Mouse (Mus musculus) embryonic facial prominence, embryonic 12.5 days (tissue): ENCODE data around the gene Aqp2. TPM values are rescaled to one million over a fixed set of nuclear protein-coding genes. Genes with fewer than 3 reads are reported as not detected.

Experiments
- ATAC-seq: fragments of 200-750 bp; cut with Nextera tagmentation; 2 replicates; pipeline ENCODE4 v1.8.0; 2017; ENCODE audit not compliant: insufficient number of reproducible peaks, insufficient read depth, low FRiP score, low TSS enrichment
- H3K27ac ChIP-seq: fragments of 300-500 bp; sonication (generic); 2 replicates; pipeline ENCODE4 v1.5.1; 2016; ENCODE audit warnings: mild to moderate bottlenecking
- H3K27me3 ChIP-seq: fragments of 300-500 bp; sonication (generic); 2 replicates; pipeline ENCODE4 v1.6.1; 2016; ENCODE audit warnings: mild to moderate bottlenecking, moderate library complexity
- H3K36me3 ChIP-seq: fragments of 300-500 bp; sonication (generic); 2 replicates; pipeline ENCODE4 v1.6.1; 2016; ENCODE audit warnings: mild to moderate bottlenecking
- H3K4me1 ChIP-seq: fragments of 300-500 bp; sonication (generic); 2 replicates; pipeline ENCODE4 v1.6.1; 2016
- H3K4me2 ChIP-seq: fragments of 300-500 bp; sonication (generic); replicated peaks from 2 replicates; pipeline ENCODE4 v1.6.1; 2016; ENCODE audit warnings: mild to moderate bottlenecking, moderate library complexity
- H3K4me3 ChIP-seq: fragments of 300-500 bp; sonication (generic); 2 replicates; pipeline ENCODE4 v1.5.1; 2016; ENCODE audit warnings: mild to moderate bottlenecking
- H3K9ac ChIP-seq: fragments of 300-500 bp; sonication (generic); 2 replicates; pipeline ENCODE4 v1.6.1; 2016; ENCODE audit warnings: mild to moderate bottlenecking, moderate library complexity
- H3K9me3 ChIP-seq: fragments of 300-500 bp; sonication (generic); 2 replicates; pipeline ENCODE4 v1.6.1; 2016; ENCODE audit warnings: mild to moderate bottlenecking, moderate library complexity
- WGBS: fragments of 180-500 bp; shearing (Covaris S2); methylation state at CpG from one replicate; pipeline ENCODE4 v1.1.7; 2016; 5-methylcytosine and 5-hydroxymethylcytosine counted together
- polyA plus RNA-seq: library from polyadenylated mRNA; unstranded; fragments of >200 nt; fragmentation: Nextera tagmentation; extraction: Ambion mirVana; gene quantifications from 2 replicates; pipeline ENCODE4 v1.2.1, GENCODE M21; 2016

The Aqp2 gene
- polyA plus RNA-seq, 1 experiment from 2014 or later, result not detected

DNA sequence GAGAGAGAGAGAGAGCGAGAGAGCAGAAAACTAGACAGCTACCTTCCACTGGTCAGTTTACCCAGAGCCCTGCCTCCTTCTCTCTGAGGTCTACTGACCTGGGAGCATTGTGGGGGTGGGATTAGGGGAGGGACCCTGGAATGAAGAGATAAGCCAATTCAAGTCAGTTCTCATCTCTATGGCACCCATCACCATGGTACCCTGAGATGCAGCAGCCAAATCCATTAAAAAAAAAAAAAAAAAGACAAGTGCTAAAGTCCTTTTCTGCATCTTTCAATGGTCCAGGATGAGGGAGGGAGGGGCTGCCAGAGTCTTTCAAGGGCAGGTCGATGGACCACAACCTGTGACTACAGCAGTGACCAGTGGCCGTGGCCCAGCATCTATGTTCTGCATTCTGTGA is 26.7 kb downstream of the Aqp2 start:
- 73% methylated on average over 2 of the region's 3 CpGs for WGBS
- H3K4me1 ChIP-seq, result peaks cover 36% of the 10 kb centered on the region
- H3K36me3 ChIP-seq, result no peaks in the 10 kb centered on the region
- H3K27ac ChIP-seq, result no peak overlapping the region
- no peak overlapping the region for H3K4me3 ChIP-seq
- no peaks in the 10 kb centered on the region for H3K9me3 ChIP-seq
- H3K4me2 ChIP-seq, result no peak overlapping the region
- peaks cover 60% of the 10 kb centered on the region for H3K27me3 ChIP-seq
- no peak overlapping the region for H3K9ac ChIP-seq
- no peak for ATAC-seq

DNA sequence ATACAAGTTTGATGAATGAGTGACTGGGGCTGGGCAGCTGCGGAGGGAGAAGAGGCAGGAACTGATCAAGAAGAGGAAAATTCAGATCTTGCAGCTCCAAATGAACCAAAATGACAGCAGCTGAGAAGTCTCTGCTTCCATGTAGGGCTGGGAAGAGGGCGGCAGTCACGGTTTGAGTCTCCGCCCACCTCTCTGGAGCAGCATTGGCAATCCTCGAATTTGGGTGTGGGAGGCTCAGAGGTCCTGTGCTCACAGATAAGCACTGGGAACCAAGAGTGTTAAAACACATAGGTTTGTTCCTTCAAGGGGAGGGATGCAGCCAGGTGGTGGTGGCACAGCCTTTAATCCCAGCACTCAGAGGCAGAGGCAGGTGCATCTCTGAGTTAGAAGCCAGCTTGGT is 27.7 kb downstream of the Aqp2 start:
- Histone ChIP-seq H3K9me3 (no peaks in the 10 kb centered on the region), H3K27ac (no peak overlapping the region), H3K9ac (no peak overlapping the region), H3K4me2 (no peak overlapping the region), H3K4me1 (peaks cover 41% of the 10 kb centered on the region), H3K27me3 (peaks cover 53% of the 10 kb centered on the region), H3K4me3 (no peak overlapping the region), H3K36me3 (no peaks in the 10 kb centered on the region)
- 31% methylated on average over 5 of the region's 5 CpGs for whole genome bisulfite sequencing
- no peak for ATAC-seq

DNA sequence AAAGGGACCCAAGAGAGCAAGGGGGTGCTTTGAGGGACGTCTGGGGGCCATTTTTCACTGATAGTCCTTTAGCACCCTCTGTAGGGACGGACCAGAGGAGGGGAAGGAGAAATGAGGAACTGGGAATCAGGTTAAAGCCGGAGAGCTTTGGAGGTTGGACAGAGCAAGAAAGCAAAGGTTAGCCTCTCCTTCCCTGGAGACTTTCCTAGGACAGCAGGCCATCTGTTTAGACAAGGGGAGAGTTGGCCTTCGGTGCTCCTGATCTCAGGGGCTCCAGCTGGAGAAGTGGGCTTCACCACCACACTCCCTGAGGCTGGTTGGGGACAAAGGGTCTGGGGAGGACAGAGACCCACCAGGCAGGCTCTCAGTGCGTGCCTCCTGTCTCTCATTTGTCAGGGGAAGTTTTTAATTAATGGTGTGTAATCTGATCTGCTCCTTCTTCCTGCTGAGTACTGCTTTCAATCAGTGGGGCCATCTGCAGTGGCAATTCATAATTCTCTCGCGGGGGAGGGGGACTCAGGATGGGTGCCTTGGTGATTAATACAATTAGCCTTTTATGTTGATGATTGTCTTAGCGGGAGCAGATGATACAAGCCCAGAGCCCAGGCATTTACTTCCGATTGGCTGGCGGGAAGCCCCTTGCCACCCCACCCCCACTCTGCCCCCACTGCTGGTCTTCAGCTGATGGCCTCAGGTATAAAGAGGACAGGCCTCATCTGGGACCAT is 28.7 kb downstream of the Aqp2 start:
- Histone ChIP-seq H3K4me1 (peaks cover 38% of the 10 kb centered on the region), H3K9ac (no peak overlapping the region), H3K27ac (no peak overlapping the region), H3K27me3 (peaks cover 58% of the 10 kb centered on the region), H3K4me3 (no peak overlapping the region), H3K36me3 (no peaks in the 10 kb centered on the region), H3K9me3 (0 out of 2 replicates have a peak, but pooled peaks cover 2% of the 10 kb centered on the region), H3K4me2 (peak overlapping the region; percentile 1; the same call in 1 of the 2 replicates)
- WGBS, result 8% methylated on average over 10 of the region's 10 CpGs
- no peak for ATAC-seq

DNA sequence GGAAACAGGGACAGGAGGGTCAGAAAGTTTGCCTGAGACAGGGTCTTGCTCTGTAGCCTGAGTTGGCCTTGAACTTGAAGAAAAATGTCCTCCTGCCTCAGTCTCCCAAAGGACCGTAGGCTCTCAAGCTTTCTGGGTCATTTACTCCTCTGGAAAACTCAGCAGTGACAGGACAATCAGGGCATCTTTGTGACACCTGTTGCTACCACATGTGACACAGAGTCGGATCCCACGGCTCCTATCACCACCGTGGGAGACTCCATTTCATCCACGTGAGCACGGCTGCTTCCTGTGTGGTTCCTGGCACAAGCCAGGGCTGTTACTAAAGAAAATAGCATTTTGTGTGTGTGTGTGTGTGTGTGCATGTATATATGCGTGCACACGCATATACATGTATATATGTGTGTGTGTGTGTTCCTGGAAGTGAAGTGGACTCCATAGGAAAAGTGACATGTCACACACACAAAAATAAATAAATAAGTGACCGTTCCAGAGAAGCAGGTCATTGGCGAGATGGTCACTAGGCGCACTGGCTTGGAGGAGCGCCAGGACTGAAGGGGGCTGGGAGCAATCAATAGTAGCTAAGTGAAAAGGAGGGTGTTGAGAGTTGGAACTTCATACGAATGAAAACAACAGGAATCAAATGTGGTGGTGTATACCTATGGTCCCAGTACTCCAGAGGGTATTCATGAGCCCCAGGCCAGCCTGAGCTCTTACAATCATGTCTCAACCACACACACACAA is 29.7 kb downstream of the Aqp2 start:
- WGBS, result 72% methylated on average over 13 of the region's 13 CpGs
- no peak overlapping the region for H3K27ac ChIP-seq
- H3K36me3 ChIP-seq, result no peaks in the 10 kb centered on the region
- peaks cover 53% of the 10 kb centered on the region for H3K27me3 ChIP-seq
- 0 out of 2 replicates have a peak, but pooled peaks cover 3% of the 10 kb centered on the region for H3K9me3 ChIP-seq
- no peak overlapping the region for H3K9ac ChIP-seq
- H3K4me2 ChIP-seq, result no peak overlapping the region
- ATAC-seq, result no peak
- no peak overlapping the region for H3K4me3 ChIP-seq
- peaks cover 38% of the 10 kb centered on the region for H3K4me1 ChIP-seq

DNA sequence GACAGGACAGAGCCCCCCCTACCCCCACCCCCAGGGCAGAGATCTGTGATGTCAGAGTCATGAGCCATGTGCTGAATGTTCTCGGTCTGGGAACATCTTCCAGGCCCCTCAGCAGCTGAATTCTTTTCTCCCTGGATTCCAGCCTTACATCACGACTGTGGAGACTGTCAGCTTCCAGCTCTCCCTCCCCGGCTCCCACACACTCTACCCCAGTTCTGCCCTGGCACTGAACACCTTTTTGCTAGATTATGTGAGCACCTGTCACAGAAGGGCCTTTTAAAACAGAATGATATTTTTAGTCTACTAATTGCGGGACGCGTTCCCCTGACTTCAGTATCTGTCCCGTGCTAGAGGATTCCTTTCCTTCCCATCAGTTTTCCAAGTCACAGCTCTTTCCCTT is 32.7 kb downstream of the Aqp2 start:
- 64% methylated on average over 7 of the region's 7 CpGs for WGBS
- H3K9me3 ChIP-seq, result 0 out of 2 replicates have a peak, but pooled peaks cover 3% of the 10 kb centered on the region
- H3K27me3 ChIP-seq, result peaks cover 39% of the 10 kb centered on the region
- H3K4me3 ChIP-seq, result no peak overlapping the region
- no peaks in the 10 kb centered on the region for H3K36me3 ChIP-seq
- no peak for ATAC-seq
- peaks cover 49% of the 10 kb centered on the region for H3K4me1 ChIP-seq
- H3K27ac ChIP-seq, result no peak overlapping the region
- no peak overlapping the region for H3K9ac ChIP-seq
- H3K4me2 ChIP-seq, result no peak overlapping the region

DNA sequence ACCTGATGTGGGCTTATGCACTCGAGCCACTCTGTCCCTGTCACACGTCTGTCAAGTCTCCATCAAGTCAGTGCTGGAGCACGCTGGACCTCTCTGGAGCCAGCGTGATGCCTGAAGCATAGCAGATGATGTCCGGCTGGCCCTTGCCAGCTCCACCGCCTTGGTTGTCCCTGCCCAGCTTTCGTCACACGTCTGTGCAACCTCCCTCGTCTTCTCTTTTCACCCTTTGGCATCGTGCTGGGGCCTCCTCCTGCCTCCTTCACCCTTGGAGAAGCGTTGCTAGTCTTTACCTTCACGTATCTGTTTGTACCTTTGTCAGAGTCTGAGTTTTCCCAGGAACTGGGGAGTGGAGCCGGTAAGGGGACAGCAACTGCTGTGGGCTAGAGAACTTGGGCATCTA is 35.4 kb downstream of the Aqp2 start:
- Histone ChIP-seq H3K4me1 (peaks cover 23% of the 10 kb centered on the region), H3K27me3 (peaks cover 27% of the 10 kb centered on the region), H3K9ac (no peak overlapping the region), H3K4me2 (no peak overlapping the region), H3K9me3 (0 out of 2 replicates have a peak, but pooled peaks cover 3% of the 10 kb centered on the region), H3K27ac (no peak overlapping the region), H3K36me3 (no peaks in the 10 kb centered on the region), H3K4me3 (no peak overlapping the region)
- no peak for ATAC-seq
- WGBS, result 76% methylated on average over 13 of the region's 13 CpGs

DNA sequence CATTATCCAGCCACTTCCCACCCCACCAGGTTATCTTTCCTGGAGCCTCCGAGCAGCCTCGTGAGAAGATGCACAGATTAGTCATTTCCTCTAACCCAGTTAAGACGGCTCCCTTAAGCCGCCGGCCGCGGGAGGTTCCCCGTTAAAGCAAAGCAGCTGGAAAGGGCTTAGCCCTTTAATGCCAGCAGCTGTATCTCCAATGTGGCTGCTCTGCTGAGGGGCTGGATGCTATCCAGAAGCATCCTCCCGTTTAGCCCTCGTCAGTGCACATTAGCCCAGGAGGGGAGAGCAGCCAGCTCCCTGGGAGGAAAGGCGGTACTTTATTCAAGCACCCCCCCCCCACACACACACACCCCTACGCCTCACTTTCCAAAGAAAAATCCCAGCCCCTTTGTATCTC is 35.9 kb downstream of the Aqp2 start:
- Histone ChIP-seq H3K27me3 (peaks cover 26% of the 10 kb centered on the region), H3K9ac (no peak overlapping the region), H3K36me3 (peaks cover 5% of the 10 kb centered on the region; the same call in 1 of the 2 replicates), H3K27ac (no peak overlapping the region), H3K4me2 (0 out of 2 replicates have a peak overlapping the region, but pooled peaks have one; percentile 3), H3K4me3 (no peak overlapping the region), H3K9me3 (0 out of 2 replicates have a peak, but pooled peaks cover 3% of the 10 kb centered on the region), H3K4me1 (peaks cover 21% of the 10 kb centered on the region)
- ATAC-seq, result no peak
- 5% methylated on average over 12 of the region's 12 CpGs for WGBS

DNA sequence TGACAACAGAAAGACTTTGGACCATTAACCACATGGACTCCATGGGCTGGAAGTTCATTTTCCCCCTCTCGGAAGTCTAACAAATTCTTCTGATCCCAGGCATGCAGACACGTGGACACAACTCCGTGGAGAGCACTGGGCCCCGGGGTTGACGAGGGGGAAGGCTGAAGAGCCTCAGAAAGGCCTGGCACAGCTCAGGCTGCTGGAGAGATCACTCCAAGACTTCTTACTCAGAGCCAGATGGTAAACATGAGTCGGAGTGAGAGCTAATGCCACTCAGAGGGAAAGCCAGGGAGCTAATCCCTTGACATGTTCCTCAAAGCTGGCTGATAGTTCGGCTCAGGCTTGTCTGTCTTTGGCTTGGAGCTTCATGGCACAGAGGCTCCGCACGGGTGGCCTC is 36.4 kb downstream of the Aqp2 start:
- WGBS, result 39% methylated on average over 9 of the region's 9 CpGs
- 0 out of 2 replicates have a peak, but pooled peaks cover 3% of the 10 kb centered on the region for H3K9me3 ChIP-seq
- H3K4me2 ChIP-seq, result no peak overlapping the region
- H3K9ac ChIP-seq, result no peak overlapping the region
- peaks cover 21% of the 10 kb centered on the region for H3K4me1 ChIP-seq
- peaks cover 23% of the 10 kb centered on the region for H3K27me3 ChIP-seq
- H3K36me3 ChIP-seq, result peaks cover 7% of the 10 kb centered on the region; the same call in 1 of the 2 replicates
- no peak for ATAC-seq
- H3K4me3 ChIP-seq, result no peak overlapping the region
- H3K27ac ChIP-seq, result no peak overlapping the region

DNA sequence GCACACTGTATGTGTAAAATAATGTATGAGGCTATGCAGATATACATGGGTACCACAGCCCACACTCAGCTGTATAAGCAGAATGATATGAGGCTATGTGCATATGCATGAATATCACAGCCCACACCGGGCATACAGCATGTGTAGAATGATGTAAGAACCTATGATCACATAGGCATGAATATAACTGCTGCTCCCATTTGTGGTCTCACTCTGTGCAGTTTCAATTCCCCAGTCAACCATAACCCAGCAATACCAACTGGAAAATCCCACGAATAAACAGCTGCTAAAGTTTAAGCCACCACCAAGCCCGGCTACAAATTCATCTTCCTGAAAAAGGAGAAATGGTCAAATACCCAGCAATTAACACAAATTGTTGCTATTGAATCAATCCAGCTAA is 39.7 kb downstream of the Aqp2 start:
- no peak overlapping the region for H3K9ac ChIP-seq
- no peaks in the 10 kb centered on the region for H3K9me3 ChIP-seq
- peaks cover 15% of the 10 kb centered on the region for H3K4me1 ChIP-seq
- no peak for ATAC-seq
- H3K36me3 ChIP-seq, result peaks cover 37% of the 10 kb centered on the region
- H3K27ac ChIP-seq, result no peak overlapping the region
- H3K27me3 ChIP-seq, result peaks cover 9% of the 10 kb centered on the region
- WGBS, result 87% methylated on average over 3 of the region's 3 CpGs
- H3K4me3 ChIP-seq, result no peak overlapping the region
- H3K4me2 ChIP-seq, result no peak overlapping the region

DNA sequence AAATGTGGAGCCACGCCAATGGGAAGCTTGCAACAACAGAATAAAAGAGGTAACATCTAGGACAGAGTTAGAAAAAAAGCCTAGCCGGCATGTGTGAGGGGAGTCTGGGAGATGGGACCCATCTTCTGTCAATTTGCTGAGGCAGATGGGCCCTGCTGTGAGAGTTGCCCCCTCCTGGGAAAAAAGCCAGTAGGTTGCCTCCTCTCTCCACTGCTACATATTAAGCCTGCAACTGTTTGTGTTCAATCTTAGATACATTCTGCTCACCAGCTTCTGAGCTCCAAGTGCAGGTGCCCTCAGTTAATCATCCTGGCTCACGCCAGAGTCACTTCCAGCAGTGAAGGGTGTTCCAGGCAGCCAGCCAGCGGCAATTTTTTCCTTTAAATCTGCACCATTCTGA is 41.0 kb downstream of the Aqp2 start:
- no peak overlapping the region for H3K4me2 ChIP-seq
- H3K9ac ChIP-seq, result no peak overlapping the region
- WGBS, result 88% methylated on average over 4 of the region's 4 CpGs
- no peak overlapping the region for H3K27ac ChIP-seq
- ATAC-seq, result no peak
- peaks cover 9% of the 10 kb centered on the region for H3K4me1 ChIP-seq
- H3K36me3 ChIP-seq, result peaks cover 47% of the 10 kb centered on the region
- H3K9me3 ChIP-seq, result no peaks in the 10 kb centered on the region
- H3K27me3 ChIP-seq, result no peaks in the 10 kb centered on the region
- no peak overlapping the region for H3K4me3 ChIP-seq

DNA sequence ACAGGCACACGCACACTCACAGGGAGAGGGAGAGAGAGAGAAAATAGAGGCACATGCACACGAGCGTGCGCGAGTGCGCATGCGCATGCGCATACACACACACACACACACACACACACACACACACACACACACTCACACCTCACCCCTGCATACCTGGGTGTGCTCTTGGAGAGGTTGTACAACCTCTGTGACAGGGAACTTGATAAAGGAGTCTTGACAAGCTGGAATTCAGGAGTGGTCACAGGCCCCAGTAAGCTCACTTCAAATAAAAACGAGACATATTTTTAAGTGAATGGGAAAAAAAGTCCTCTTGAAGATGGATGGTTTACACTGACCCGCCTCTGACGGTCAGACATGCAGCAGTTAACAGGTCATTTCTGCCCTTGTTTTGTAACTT is 43.2 kb downstream of the Aqp2 start:
- H3K9ac ChIP-seq, result no peak overlapping the region
- ATAC-seq, result no peak
- no peak overlapping the region for H3K4me3 ChIP-seq
- no peak overlapping the region for H3K4me2 ChIP-seq
- no peaks in the 10 kb centered on the region for H3K27me3 ChIP-seq
- 93% methylated on average over 11 of the region's 11 CpGs for WGBS
- H3K27ac ChIP-seq, result no peak overlapping the region
- H3K9me3 ChIP-seq, result no peaks in the 10 kb centered on the region
- no peaks in the 10 kb centered on the region for H3K4me1 ChIP-seq
- H3K36me3 ChIP-seq, result peaks cover 68% of the 10 kb centered on the region

DNA sequence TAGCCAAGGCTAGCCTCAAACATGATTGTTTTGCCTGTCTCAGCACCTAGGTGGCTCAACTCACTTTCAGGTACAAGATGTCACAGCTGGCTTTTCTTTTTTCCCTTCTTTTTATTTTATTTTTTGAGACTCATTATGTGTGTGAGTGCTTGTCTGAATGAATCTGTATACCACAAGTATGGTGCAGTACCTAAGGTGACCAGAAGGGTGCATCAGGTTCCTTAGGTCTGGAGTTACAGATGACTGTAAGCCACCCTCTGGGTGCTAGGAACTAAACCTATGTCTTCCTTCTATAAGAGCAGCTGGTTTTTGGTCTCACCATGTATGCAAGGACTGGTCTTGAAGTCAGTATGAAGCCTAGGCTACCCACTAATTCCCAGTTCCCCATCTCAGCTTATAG is 52.8 kb downstream of the Aqp2 start:
- no peaks in the 10 kb centered on the region for H3K27me3 ChIP-seq
- no peaks in the 10 kb centered on the region for H3K4me1 ChIP-seq
- no peaks in the 10 kb centered on the region for H3K9me3 ChIP-seq
- no peak overlapping the region for H3K4me2 ChIP-seq
- H3K9ac ChIP-seq, result no peak overlapping the region
- H3K36me3 ChIP-seq, result peaks cover 87% of the 10 kb centered on the region
- no peak overlapping the region for H3K4me3 ChIP-seq
- H3K27ac ChIP-seq, result no peak overlapping the region
- ATAC-seq, result no peak
